Mouse (Mus musculus): ENCODE results near the gene Whamm. TPM values are rescaled to one million over a fixed set of nuclear protein-coding genes. Genes with fewer than 3 reads are reported as not detected.
A peak's percentile ranks its signal among the peaks of the same experiment; 100 is the strongest.

Gene Whamm
- total RNA-seq, 2 experiments from 2014 or later: 19.0 to 22.8 TPM

DNA sequence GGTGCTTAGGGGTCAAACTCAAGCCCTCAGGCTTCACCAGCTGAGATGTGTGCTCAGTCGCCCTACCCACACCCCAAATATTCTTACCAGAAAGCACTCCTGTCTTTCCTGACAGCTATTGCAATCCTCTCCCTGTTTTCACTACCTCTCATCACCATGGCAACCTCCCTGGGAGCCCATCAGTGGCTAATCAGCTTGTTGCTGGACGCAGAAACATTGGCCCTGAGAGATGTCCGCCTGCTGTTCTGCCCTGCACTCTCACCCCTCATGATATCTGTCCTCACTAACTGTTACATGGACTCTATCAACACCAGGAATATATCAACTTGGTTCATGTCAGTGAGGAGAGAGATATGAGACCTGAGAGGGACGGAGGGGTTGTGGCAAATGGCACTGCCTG lies 17.5 kb upstream of the Whamm start:
- no peak for DNase-seq (ENCODE audit: low spot score in 2 of 2)
- Histone ChIP-seq H3K4me3 (no peak overlapping the region), H3K27ac (no peak overlapping the region)
- no peak for TF ChIP-seq CTCF (conservative IDR thresholded peaks at IDR 0.05)

DNA sequence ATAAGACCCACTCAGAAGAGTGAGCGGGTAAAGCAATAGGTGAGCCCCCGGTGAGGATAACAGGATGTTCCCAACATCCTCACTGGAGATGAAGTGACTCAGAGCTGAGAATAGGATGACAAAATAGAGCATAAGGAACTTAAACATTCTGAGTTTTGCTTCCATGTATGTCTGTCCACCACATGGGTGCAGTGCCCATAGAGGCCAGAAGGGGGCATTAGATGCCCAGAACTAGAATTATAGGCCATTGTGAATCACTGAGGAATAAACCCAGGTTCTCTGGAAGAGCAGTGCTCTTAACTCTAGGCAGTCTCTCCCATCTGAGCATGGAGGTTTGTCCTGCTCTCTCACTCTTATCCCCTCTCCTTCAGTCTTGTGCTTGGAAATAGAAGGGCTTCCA lies 16.7 kb upstream of the Whamm start:
- no peak for DNase-seq (ENCODE audit: low spot score in 2 of 2)
- Histone ChIP-seq H3K4me3 (no peak overlapping the region), H3K27ac (no peak overlapping the region)
- peak; percentile 68 for TF ChIP-seq CTCF (conservative IDR thresholded peaks at IDR 0.05)

DNA sequence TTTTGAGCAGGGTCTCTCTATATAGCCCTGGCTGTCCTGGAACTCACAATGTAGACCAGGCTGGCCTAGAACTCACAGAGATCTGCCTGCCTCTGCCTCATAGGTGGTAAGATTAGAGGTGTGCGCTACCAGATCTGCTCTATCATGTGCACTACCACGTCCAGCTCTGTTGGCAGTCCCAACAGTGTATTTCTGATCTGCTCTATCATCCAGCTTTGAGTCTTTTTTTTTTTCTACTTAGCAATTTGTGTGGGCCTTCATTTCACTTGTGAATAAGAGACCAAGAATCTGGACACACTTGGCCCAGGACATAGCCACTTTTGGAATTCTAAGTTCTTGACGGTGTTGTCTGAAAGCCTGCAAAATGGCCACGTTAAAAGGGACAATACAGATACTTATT lies 14.2 kb upstream of the Whamm start:
- Histone ChIP-seq H3K27ac (no peak overlapping the region), H3K4me3 (no peak overlapping the region)
- DNase-seq (ENCODE audit: low spot score in 2 of 2): no peak
- no peak for TF ChIP-seq CTCF (conservative IDR thresholded peaks at IDR 0.05)

DNA sequence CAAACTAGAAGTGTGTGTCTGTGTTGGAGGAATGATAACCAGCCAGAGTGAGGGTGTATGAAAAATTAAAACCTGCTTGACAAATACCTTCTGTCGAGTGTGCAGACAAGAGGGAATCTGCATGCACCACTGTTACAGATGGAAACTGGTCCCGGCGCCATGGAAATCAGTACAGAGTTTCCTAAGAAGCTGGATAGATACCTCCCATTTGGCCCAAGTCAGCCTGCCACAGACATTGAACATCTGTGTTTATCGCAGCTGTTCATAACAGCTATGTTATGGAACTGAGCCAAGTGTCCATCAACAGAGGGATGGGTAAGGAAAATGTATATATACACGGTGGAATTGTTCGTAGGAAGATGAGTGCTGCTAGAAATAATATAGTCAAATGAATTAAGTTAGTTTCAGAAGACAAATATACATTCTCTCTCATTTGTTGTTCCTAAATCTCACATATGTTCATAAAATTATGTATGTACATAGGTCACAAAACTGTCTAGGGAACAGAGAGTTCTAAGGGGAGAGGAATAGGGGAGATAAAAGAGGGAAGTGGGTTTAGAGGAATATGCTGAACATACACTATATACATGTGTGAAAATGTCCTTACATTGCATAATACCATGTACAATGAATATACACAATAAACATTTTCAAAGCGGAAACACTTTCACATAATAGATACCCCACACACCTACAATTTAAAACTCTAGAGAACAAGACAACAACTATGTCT lies 13.6 kb upstream of the Whamm start:
- Histone ChIP-seq H3K27ac (no peak overlapping the region), H3K4me3 (no peak overlapping the region)
- DNase-seq (ENCODE audit: low spot score in 2 of 2): no peak
- TF ChIP-seq CTCF (conservative IDR thresholded peaks at IDR 0.05): no peak

DNA sequence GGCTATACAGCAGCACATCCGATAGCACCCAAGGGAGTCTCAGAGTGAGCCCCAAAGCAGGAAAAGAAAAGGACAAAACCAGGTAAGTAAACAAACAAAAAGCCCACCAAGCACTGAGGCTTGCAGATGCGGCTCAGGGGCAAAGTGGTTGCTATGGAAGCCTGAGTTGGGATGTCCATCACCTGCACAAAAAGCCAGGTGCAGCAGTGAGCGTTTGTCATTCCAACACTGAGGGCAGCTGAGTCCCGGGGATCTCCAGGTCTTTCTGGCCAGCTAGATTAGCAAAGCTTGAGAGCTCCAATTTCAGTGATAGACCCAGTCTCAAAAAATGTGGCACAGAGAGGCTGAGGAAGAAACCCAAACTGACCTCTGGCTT lies 13.1 kb upstream of the Whamm start:
- Histone ChIP-seq H3K27ac (no peak overlapping the region), H3K4me3 (no peak overlapping the region)
- TF ChIP-seq CTCF (conservative IDR thresholded peaks at IDR 0.05): no peak
- DNase-seq (ENCODE audit: low spot score in 2 of 2): no peak

DNA sequence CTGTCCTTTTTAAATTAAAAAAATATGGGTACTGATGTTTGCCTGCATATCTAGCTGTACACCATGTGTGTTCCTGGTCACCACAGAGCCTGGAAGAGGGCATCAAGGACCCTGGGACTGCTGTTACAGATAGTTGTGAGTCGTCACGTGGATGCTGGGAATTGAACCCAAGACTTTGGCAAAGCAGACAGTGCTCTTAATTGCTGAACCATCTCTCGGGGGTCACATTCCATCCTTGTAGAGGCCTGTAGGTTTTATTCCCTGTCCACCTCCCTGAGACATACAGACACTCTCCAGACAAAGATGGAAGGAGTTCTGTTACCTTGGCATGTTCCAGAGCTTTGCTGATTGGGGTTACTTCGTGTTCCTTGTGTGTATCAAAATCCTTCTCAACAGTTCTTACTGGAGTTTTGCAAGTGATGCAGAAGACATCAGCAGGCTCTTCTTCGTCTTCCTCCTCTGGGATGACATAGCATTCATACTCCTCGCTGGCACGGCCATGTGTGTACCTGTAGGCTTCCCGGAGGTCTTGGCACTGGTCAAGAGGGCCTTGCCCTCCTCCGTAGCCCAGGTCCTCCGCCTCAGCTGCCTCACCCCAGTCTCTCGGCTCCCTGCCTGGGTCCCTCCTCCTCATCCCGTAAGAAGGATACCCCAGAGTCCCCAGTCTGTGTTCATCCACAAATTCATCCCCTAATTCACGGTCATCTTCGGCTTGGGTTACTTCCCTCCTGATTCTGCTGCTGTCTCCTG lies 11.7 kb upstream of the Whamm start:
- Histone ChIP-seq H3K4me3 (no peak overlapping the region), H3K27ac (no peak overlapping the region)
- no peak for DNase-seq (ENCODE audit: low spot score in 2 of 2)
- no peak for TF ChIP-seq CTCF (conservative IDR thresholded peaks at IDR 0.05)

DNA sequence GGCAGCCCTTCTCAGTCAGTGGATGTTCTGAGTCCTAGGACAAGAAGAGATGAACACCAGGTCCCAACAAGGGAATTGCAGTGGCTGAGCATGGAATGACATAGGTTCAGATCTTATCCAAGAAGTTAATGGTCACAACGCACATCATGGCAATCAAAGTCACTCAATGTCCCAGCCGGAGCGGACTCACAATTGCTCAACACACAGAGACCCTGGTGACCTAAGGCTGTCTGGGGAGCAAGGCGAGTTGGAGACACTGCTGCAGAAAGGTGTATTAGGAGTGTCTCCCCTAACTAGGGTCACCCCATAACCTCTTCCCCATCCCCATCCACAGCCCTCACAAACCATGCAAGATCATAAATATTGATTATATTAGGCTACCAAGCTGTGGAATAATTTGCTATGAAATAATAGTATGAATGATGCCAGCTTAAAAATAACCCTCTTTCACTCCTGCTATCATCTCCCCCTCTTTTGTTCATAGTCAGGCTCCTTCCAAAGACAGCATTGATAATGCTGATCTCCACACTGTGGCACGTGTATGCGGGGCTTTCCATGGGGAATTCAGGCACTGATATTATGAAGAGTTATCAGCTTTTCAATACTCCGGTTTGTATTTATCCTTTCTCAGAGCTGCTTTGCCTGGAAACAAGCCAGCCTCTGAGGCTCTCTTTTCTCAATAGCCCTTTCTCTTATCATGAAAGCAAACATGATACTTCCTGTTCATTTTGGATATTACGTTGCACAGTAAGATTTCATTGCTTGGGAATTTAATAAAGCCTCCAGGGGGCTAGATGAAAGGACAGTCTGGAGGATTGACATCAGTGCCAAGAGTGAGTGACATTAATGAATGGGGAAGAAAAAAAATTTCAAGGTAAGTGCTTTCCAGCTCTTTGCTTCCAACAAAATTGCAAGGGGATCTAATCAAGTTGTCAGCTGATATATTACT lies 10.7 kb upstream of the Whamm start:
- no peak overlapping the region for H3K4me3 ChIP-seq
- H3K27ac ChIP-seq: no peak overlapping the region
- TF ChIP-seq CTCF (conservative IDR thresholded peaks at IDR 0.05): no peak
- no peak for DNase-seq (ENCODE audit: low spot score in 2 of 2)

DNA sequence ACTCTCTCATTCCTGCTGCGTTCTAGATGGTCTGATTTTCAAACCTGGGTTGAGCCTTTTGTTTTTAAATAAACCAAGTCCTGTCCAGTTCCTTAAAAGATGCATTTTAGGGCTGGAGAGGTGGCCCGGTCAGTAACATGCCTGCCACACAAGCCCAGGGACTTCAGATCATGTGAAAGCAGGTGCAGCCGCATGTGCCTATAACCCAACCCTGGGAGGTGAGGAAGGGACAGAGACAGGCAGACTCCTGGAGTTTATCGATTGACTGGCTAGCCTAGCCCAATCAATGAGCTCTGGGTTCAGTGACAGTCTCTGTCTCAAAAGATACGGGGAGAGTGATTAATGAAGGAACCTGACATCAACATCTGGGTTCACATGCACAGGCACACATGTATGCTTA lies 9.9 kb upstream of the Whamm start:
- Histone ChIP-seq H3K27ac (no peak overlapping the region), H3K4me3 (no peak overlapping the region)
- no peak for DNase-seq (ENCODE audit: low spot score in 2 of 2)
- no peak for TF ChIP-seq CTCF (conservative IDR thresholded peaks at IDR 0.05)

DNA sequence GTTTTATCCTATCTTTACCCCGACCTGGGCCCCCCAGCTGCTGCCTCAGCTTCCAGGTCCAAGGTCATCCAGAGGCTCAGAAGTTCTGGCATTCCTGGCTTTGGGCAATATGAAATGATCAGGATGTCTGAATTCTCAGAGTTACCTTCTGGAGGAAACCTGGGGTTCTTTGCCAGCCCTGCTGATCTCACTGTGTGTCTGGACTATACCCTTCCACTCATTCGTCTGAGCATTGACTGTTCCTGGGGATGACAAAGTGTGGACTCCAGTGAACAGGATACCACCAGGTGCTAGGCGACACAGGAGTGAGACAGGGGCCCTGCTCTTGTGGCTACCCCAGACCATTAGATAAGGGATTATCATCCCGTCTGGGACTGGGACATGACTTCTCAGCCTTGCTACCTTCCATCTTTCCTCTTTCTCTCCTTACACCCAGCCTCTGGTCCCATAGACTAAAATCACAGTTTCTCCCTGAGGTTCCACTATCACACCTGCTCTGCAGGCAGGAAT lies 7.5 kb upstream of the Whamm start:
- no peak overlapping the region for H3K27ac ChIP-seq
- DNase-seq (ENCODE audit: low spot score in 2 of 2): no peak
- no peak for TF ChIP-seq CTCF (conservative IDR thresholded peaks at IDR 0.05)
- H3K4me3 ChIP-seq: no peak overlapping the region

DNA sequence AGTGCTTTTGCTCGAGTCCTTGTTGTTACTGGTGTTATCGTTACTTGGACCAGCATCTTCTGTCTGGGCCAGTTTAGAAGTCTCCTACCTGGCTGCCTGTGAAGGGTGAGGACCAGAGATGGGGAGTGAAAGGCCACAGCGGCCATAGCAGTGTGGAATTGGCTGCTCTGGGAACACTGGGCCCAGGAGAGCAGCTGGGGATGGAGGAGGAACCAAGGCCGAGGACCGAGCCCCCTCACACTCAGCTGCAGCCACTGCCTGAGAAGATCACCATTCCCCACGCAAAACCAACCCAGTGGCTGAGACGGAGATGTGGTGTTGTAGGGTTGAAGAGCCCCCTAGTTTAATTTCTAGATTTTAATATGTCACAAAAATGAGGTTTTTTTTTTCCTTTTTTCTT lies 6.3 kb upstream of the Whamm start:
- no peak overlapping the region for H3K4me3 ChIP-seq
- DNase-seq (ENCODE audit: low spot score in 2 of 2): no peak
- no peak for TF ChIP-seq CTCF (conservative IDR thresholded peaks at IDR 0.05)
- H3K27ac ChIP-seq: peak overlapping the region; percentile 58; the same call in 1 of the 2 replicates

DNA sequence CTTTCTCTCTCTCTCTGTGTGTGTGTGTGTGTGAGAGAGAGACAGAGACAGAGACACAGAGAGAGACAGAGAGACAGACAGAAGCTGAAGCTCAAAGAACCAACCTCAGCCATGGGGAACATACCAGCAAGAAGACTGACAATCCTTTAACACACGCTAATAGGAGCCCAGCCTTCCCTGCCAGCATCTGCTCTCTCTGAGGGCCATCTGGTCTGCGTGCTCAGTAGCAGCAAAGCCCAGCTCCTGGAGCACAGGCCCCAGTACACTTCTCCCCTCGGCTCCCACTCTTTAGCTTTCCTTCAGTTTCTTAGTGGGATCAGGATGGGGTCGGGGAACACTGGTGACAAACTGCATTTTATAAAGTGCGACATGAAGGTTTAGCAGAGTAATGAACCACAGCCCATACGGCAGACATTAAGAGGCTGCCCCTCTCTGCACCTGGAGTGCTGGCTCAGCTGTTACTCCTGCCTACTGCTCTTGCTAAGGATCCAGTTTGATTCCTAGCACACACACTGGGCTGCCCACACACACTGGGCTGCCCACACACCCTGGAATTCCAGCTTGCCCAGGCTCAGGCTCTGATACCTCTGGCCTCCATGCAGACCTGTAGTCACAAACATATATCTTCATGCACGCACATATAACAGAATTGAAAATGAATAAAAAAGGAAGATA lies 5.5 kb upstream of the Whamm start:
- peak; percentile 59 to 61 for DNase-seq (ENCODE audit: low spot score in 2 of 2)
- no peak for TF ChIP-seq CTCF (conservative IDR thresholded peaks at IDR 0.05)
- Histone ChIP-seq H3K4me3 (no peak overlapping the region), H3K27ac (peak overlapping the region; percentile 58)

DNA sequence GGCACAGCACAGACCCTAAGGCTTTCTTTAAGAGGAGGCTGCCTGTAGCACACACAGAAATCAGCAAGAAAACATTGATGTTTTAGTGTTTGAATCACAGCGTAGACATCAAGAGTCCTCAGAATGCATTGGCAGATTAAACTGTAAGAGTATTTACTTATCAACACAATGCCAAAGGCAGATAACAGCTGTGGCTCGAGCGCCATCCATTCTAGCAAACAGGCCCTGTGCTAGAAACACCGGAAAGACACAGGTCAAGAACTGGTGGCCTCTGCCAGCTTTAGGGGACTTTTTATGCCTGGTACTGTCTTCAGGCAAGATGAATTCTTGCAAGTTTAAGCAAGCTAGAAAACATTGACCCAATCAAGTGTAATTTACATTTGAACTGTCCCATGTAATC lies 4.7 kb upstream of the Whamm start:
- Histone ChIP-seq H3K27ac (no peak overlapping the region), H3K4me3 (no peak overlapping the region)
- no peak for TF ChIP-seq CTCF (conservative IDR thresholded peaks at IDR 0.05)

More for the DNA sequence above, 4.7 kb upstream of the Whamm start:
- no peak for DNase-seq (ENCODE audit: low spot score in 2 of 2)

Measured in layer of hippocampus, adult 2 months (tissue).